14 mouse cellular contexts compared by ENCODE assay signal in the genomic region with DNA sequence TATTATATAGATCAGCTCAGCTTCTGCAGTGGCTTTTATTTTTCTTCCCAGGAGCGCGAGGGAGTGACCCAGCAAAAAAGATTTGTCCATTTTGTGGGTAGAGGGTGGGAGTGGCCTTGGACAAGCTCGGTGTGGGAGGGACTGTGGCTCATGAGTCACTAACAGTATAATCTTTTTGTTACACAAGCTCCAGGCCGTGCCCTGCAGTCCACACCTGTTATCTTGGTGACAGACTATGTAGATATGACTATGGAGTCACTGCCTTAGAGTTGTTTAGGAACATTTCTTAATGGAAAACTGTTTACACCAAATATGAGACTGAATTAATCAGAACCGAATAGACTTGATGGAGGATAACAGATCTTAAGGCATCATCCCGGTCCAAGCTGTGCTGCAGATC. TPM values are rescaled to one million over a fixed set of nuclear protein-coding genes. Genes with fewer than 3 reads are reported as not detected.
DNase-seq lines count a peak whose midpoint lies in the region; ATAC-seq and TF ChIP-seq lines count a peak whose summit lies in the region.
"Had no signal": no experiment of that assay in that cellular context is flagged by ENCODE, and none has a peak within 500 bp of the region (broad histone marks: within the 10 kb centered on the region; RNA-seq: fewer than 3 reads in every experiment).

No protein-coding gene starts in this region.

- DNase-seq in adrenal gland, postnatal 10 days: peak; percentile 30
- DNase-seq in large intestine, adult 2 months (ENCODE audit: low read depth, low spot score): peak; percentile 64
- DNase-seq in gastrocnemius, adult 2 months: no peak
- DNase-seq in testis, postnatal 14 days (ENCODE audit: low spot score): no peak
- no peak for DNase-seq in thymus, postnatal 36 days
- DNase-seq: midbrain, embryonic 14.5 days; thymus, postnatal 4 days had no signal

- H3K9me3 ChIP-seq in kidney, embryonic 15.5 days (replicated peaks): no peaks in the 10 kb centered on the region
- no peaks in the 10 kb centered on the region for H3K9me3 ChIP-seq in kidney, embryonic 14.5 days (ENCODE audit: control insufficient read depth, low read length)
- H3K9me3 ChIP-seq: limb, embryonic 12.5 days had no signal

- no peak overlapping the region for H3K4me3 ChIP-seq in kidney, embryonic 15.5 days (replicated peaks)
- no peak overlapping the region for H3K4me3 ChIP-seq in kidney, embryonic 14.5 days (ENCODE audit: low read length)
- no peak overlapping the region for H3K4me3 ChIP-seq in gastrocnemius, adult 2 months
- H3K4me3 ChIP-seq: limb, embryonic 12.5 days had no signal

- H3K36me3 ChIP-seq in kidney, embryonic 15.5 days: no peaks in the 10 kb centered on the region
- no peaks in the 10 kb centered on the region for H3K36me3 ChIP-seq in kidney, embryonic 14.5 days (ENCODE audit: control insufficient read depth, insufficient read depth, low read length)
- H3K36me3 ChIP-seq: limb, embryonic 12.5 days had no signal

- intact Hi-C loops in gastrocnemius, adult 2 months (cut with DNase I): no loop called here

- peaks cover 26% of the 10 kb centered on the region for H3K4me1 ChIP-seq in kidney, embryonic 15.5 days
- 0 out of 2 replicates have a peak, but pooled peaks cover 19% of the 10 kb centered on the region for H3K4me1 ChIP-seq in kidney, embryonic 14.5 days (ENCODE audit: control insufficient read depth, insufficient read depth, low read length)

- WGBS in kidney, embryonic 15.5 days: 48% methylated on average over 6 of the region's 6 CpGs
- 57% methylated on average over 6 of the region's 6 CpGs for WGBS in kidney, embryonic 14.5 days
- 30% methylated on average over 6 of the region's 6 CpGs for WGBS in large intestine, adult 2 months

- no peak for TF ChIP-seq CTCF in gastrocnemius, adult 2 months (IDR thresholded peaks at IDR 0.05)

- H3K9ac ChIP-seq in kidney, embryonic 15.5 days: no peak overlapping the region
- no peak overlapping the region for H3K9ac ChIP-seq in kidney, embryonic 14.5 days (ENCODE audit: low read depth, low read length)
- H3K9ac ChIP-seq: limb, embryonic 12.5 days had no signal

- 0 out of 2 replicates have a peak, but pooled peaks have one; percentile 54 for ATAC-seq in kidney, embryonic 15.5 days (replicated peaks; ENCODE audit: low FRiP score)
- no peak; the same call in 1 of the 2 replicates for ATAC-seq in kidney, embryonic 14.5 days (ENCODE audit: low FRiP score, low TSS enrichment)
- peak; percentile 49 for ATAC-seq in monocyte, adult 5-6 weeks (replicated peaks; ENCODE audit: insufficient number of reproducible peaks, low FRiP score, low TSS enrichment, poor library complexity, severe bottlenecking)
- ATAC-seq: CD4-positive, CD25-positive, alpha-beta regulatory T cell, adult 4 months; forebrain, embryonic 14.5 days; hindbrain, postnatal 0 days had no signal

- H3K27ac ChIP-seq in kidney, embryonic 15.5 days: no peak overlapping the region
- no peak overlapping the region for H3K27ac ChIP-seq in kidney, embryonic 14.5 days (ENCODE audit: low read depth, low read length)
- no peak overlapping the region for H3K27ac ChIP-seq in gastrocnemius, adult 2 months
- H3K27ac ChIP-seq: hindbrain, postnatal 0 days; limb, embryonic 12.5 days had no signal

- no peaks in the 10 kb centered on the region for H3K27me3 ChIP-seq in kidney, embryonic 15.5 days
- H3K27me3 ChIP-seq in kidney, embryonic 14.5 days (ENCODE audit: control insufficient read depth, insufficient read depth, low read length): no peaks in the 10 kb centered on the region
- H3K27me3 ChIP-seq: limb, embryonic 12.5 days had no signal

- no peak overlapping the region for H3K4me2 ChIP-seq in kidney, embryonic 15.5 days
- H3K4me2 ChIP-seq in kidney, embryonic 14.5 days (replicated peaks; ENCODE audit: low read depth, low read length): no peak overlapping the region
- H3K4me2 ChIP-seq: limb, embryonic 12.5 days had no signal

RNA-seq across cellular contexts. Expression of a gene that starts 26.5 kb away (rescaled TPM):
- 10.0 and 11.6 TPM in 2 replicates for polyA plus RNA-seq in kidney, embryonic 15.5 days (2015; fragmentation: Nextera tagmentation; extraction: Ambion mirVana)
- polyA plus RNA-seq in kidney, embryonic 14.5 days (2014; fragmentation: Nextera tagmentation; extraction: Ambion mirVana): 8.4 and 11.4 TPM in 2 replicates
- under 1 TPM in 1 of 2 experiments, not detected in 1; 0.24 TPM for total RNA-seq in adrenal gland, postnatal 10 days (2021)
- 0.25 and 0.33 TPM in 2 replicates for polyA plus RNA-seq in large intestine, adult 2 months (2012; rRNA removed)
- total RNA-seq in monocyte, adult 5-6 weeks (2017): 0.68 to 1.5 TPM in 2 of 3 replicates, not detected in the other
- total RNA-seq in gastrocnemius, adult 2 months (2021): not detected

Comparison
In these comparisons a context has a peak if more than half of its experiments do, and no peak if none do; other contexts are left out.
1. DNase-seq: peak in adrenal gland, postnatal 10 days (single experiment) and large intestine, adult 2 months (single experiment); none in gastrocnemius, adult 2 months (single experiment), testis, postnatal 14 days (single experiment) and thymus, postnatal 36 days (0 of 2).